Mouse (Mus musculus) embryonic stem cell, embryonic (primary cell): ENCODE data around the gene Cacng3.

Experiments
- CTCF ChIA-PET, 4 experiments: fragments of 300-600 bp in 2 of 4; fragments of 350-600 bp in 2 of 4; sonication (Branson Sonifier 250); formaldehyde crosslinking; loops; one replicate each; lab custom pipeline; 2022; ENCODE audit warnings: inconsistent platforms in 2 of 4; lab: Charles Lee
- POLR2A ChIA-PET, 4 experiments: fragments of 300-600 bp in 2 of 4; fragments of 350-600 bp in 2 of 4; sonication (Branson Sonifier 250); formaldehyde crosslinking; loops; one replicate each; lab custom pipeline; 2022; ENCODE audit warnings: antibody characterized with exemption in 4 of 4, inconsistent platforms in 1 of 4; lab: Charles Lee

Cacng3 gene

DNA sequence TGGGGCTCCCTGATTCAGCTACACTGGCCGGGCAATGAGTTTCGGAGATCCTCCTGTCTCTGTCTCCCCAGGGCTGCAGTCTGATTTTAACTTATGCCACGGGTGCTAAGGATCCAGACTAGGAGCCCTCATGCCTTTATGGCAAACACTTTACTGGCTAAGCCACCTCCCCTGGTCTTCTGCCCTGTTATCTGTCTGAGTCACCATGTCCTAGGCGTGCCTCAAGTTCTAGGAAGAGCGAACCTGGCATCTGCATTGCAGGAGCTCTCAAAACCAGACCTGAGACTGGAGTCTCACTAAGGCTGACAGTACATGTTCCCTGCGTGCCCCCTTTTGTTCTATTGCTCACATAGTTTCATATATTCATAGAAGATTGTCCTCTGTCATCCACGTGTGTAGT is 119.6 kb downstream of the Cacng3 start:
- POLR2A ChIA-PET, result no interaction called here
- CTCF ChIA-PET, result no interaction called here

DNA sequence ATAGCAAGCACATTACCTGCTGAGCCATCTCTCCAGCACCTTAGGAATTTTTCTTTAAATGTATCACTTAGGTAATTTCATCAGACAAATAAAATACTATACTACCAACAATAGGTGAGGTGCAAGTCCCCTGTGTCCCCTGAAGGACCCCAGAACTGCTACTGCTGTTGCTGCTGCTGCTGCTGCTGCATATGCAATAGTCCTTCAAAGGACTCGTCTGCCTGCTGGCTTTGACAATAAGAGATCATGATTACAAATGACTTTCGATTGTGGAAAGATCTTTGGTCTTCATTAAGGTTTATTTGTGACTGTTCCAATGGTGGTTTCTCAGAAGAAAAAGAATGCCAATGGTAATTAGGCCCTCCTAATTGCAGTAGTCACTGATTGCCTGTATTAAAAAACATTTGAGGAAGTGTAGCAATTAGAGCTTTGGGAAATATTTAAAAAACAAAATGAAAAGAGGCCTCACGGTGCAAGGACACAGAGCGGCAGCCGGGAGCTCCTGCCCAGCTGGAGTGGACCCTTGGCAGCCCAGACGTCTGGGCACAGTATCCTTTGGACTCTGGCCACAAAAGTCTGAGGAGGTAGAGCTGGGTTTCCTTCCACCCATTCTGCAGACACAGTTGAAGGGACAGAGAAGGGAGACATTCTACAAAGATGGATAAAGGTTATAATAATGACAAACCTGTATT is 123.5 kb downstream of the Cacng3 start:
- ChIA-PET POLR2A (no interaction called here), CTCF (no interaction called here)

- CTCF ChIA-PET, result no interaction called here
- POLR2A ChIA-PET, result no interaction called here
These were observed 124.8 kb downstream of the Cacng3 start for GRCm38 (mm10) chr7:122795140-122795539.

DNA sequence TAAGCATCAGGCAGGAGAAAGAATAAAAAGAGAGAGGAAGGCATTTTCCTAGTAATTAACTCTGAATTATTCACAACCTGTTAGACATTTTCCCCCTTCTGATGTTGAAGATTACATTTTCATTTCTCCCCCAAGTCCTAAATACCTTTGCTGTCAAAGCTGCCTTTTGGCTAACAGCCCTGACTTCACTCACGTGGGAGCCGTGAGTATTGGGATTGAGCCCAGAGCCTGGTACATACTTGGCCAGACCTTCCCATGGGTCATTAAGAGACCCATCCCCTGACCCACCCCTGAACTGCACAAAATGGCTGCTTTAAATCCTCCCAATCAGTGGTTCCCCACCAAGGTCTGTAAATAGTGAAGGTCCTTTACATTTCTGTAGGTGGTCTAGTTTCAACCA is 130.5 kb downstream of the Cacng3 start:
- ChIA-PET POLR2A (no interaction called here), CTCF (no interaction called here)

GRCm38 (mm10) chr7:122803839-122804496 is 133.7 kb downstream of the Cacng3 start:
- ChIA-PET POLR2A (interaction anchor here in 2 of 4 experiments (0.5 to 1.1 kb wide), 3 partner anchors 18 to 118 kb away, joined by 3 to 4 read pairs (median 3); no protein-coding TSS in a partner anchor), CTCF (no interaction called here)

- CTCF ChIA-PET, result interaction anchor here in 2 of 4 experiments (0.6 to 0.9 kb wide), 4 partner anchors 50 to 907 kb away, joined by 3 to 10 read pairs (median 6); no protein-coding TSS in a partner anchor
- POLR2A ChIA-PET, result interaction anchor here in 1 of 4 experiments (0.6 to 0.7 kb wide), 2 partner anchors 22 to 78 kb away, joined by 5 to 6 read pairs; no protein-coding TSS in a partner anchor
These were observed 136.2 kb downstream of the Cacng3 start for GRCm38 (mm10) chr7:122806531-122806930.

- POLR2A ChIA-PET, result no interaction called here
These were observed 143.4 kb downstream of the Cacng3 start for GRCm38 (mm10) chr7:122813724-122814123.

DNA sequence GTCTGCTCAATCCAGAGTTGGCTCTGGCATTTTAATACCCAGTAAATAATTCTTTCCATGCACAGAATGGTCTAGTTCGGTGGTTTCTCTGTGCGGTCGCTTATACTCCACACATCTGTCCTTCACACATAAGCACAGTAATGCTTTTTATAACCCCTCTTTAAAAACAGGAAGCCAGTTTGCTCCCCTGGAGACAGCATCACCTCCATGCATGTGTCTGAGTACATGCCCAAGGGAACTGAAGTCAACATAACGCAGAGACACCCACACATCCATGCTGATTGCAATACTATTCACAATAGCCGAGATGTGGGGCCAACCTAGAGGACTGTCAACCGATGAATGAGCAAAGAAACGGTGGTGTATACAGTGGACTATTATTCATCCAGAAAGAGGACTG is 147.3 kb downstream of the Cacng3 start:
- POLR2A ChIA-PET, result no interaction called here
- CTCF ChIA-PET, result no interaction called here

More at GRCm38 (mm10) chr7:122813724-122814123, 143.4 kb downstream of the Cacng3 start:
- CTCF ChIA-PET, result no interaction called here
